Mouse (Mus musculus): ENCODE data around the gene Naaladl2. TPM values are rescaled to one million over a fixed set of nuclear protein-coding genes. Genes with fewer than 3 reads are reported as not detected.
"Not testable (repeated sequence)": the region's sequence is repeated elsewhere in the genome, so short reads cannot be mapped to it uniquely, and the experiment has no call there.

The Naaladl2 gene
- polyA plus RNA-seq, 1 experiment = not detected

GRCm38 (mm10) chr3:24355010-24355409 lies 789.1 kb downstream of the Naaladl2 start:
- no peaks in the 10 kb centered on the region for H3K36me3 ChIP-seq (ENCODE audit: control insufficient read depth)
- H3K4me1 ChIP-seq (ENCODE audit: control insufficient read depth) = no peaks in the 10 kb centered on the region
- H3K9me3 ChIP-seq (ENCODE audit: control insufficient read depth, low read length) = no peaks in the 10 kb centered on the region

GRCm38 (mm10) chr3:24321489-24322405 lies 822.3 kb downstream of the Naaladl2 start:
- Histone ChIP-seq H3K9me3 (ENCODE audit: control insufficient read depth, low read length) (peaks cover 2% of the 10 kb centered on the region; the same call in 1 of the 2 replicates), H3K4me1 (ENCODE audit: control insufficient read depth) (no peaks in the 10 kb centered on the region), H3K36me3 (ENCODE audit: control insufficient read depth) (no peaks in the 10 kb centered on the region), H3K4me3 (replicated peaks) (no peak overlapping the region), H3K27me3 (ENCODE audit: control insufficient read depth) (no peaks in the 10 kb centered on the region)
- TF ChIP-seq TAL1 (IDR thresholded peaks at IDR 0.05; ENCODE audit: low read length) (no peak), GATA1 (IDR thresholded peaks at IDR 0.05; ENCODE audit: low read length) (no peak)

More at GRCm38 (mm10) chr3:24355010-24355409, 789.1 kb downstream of the Naaladl2 start:
- Histone ChIP-seq H3K27me3 (ENCODE audit: control insufficient read depth) (no peaks in the 10 kb centered on the region), H3K4me3 (replicated peaks) (no peak overlapping the region)
- TF ChIP-seq GATA1 (IDR thresholded peaks at IDR 0.05; ENCODE audit: low read length) (no peak), TAL1 (IDR thresholded peaks at IDR 0.05; ENCODE audit: low read length) (no peak)

GRCm38 (mm10) chr3:24314658-24315297 lies 829.3 kb downstream of the Naaladl2 start:
- TF ChIP-seq GATA1 (IDR thresholded peaks at IDR 0.05; ENCODE audit: low read length) (no peak), TAL1 (IDR thresholded peaks at IDR 0.05; ENCODE audit: low read length) (no peak)
- Histone ChIP-seq H3K9me3 (ENCODE audit: control insufficient read depth, low read length) (no peaks in the 10 kb centered on the region), H3K4me3 (replicated peaks) (no peak overlapping the region), H3K27me3 (ENCODE audit: control insufficient read depth) (no peaks in the 10 kb centered on the region), H3K36me3 (ENCODE audit: control insufficient read depth) (no peaks in the 10 kb centered on the region), H3K4me1 (ENCODE audit: control insufficient read depth) (no peaks in the 10 kb centered on the region)

GRCm38 (mm10) chr3:24225418-24225817 lies 918.6 kb downstream of the Naaladl2 start:
- H3K9me3 ChIP-seq (ENCODE audit: control insufficient read depth, low read length) = no peaks in the 10 kb centered on the region
- H3K36me3 ChIP-seq (ENCODE audit: control insufficient read depth) = no peaks in the 10 kb centered on the region
- TF ChIP-seq TAL1 (IDR thresholded peaks at IDR 0.05; ENCODE audit: low read length) (no peak), GATA1 (IDR thresholded peaks at IDR 0.05; ENCODE audit: low read length) (no peak)
- no peaks in the 10 kb centered on the region for H3K4me1 ChIP-seq (ENCODE audit: control insufficient read depth)
- H3K27me3 ChIP-seq (ENCODE audit: control insufficient read depth) = no peaks in the 10 kb centered on the region
- no peak overlapping the region for H3K4me3 ChIP-seq (replicated peaks)

- no peak for TF ChIP-seq TAL1 (IDR thresholded peaks at IDR 0.05; ENCODE audit: low read length)
- no peaks in the 10 kb centered on the region for H3K27me3 ChIP-seq (ENCODE audit: control insufficient read depth)
- no peaks in the 10 kb centered on the region for H3K36me3 ChIP-seq (ENCODE audit: control insufficient read depth)
- H3K4me3 ChIP-seq (replicated peaks) = no peak overlapping the region
- no peaks in the 10 kb centered on the region for H3K9me3 ChIP-seq (ENCODE audit: control insufficient read depth, low read length)
- no peaks in the 10 kb centered on the region for H3K4me1 ChIP-seq (ENCODE audit: control insufficient read depth)
These were observed 926.6 kb downstream of the Naaladl2 start for GRCm38 (mm10) chr3:24217476-24217875.

GRCm38 (mm10) chr3:24166531-24166930 lies 977.5 kb downstream of the Naaladl2 start:
- Histone ChIP-seq H3K36me3 (ENCODE audit: control insufficient read depth) (no peaks in the 10 kb centered on the region), H3K9me3 (ENCODE audit: control insufficient read depth, low read length) (no peaks in the 10 kb centered on the region), H3K27me3 (ENCODE audit: control insufficient read depth) (no peaks in the 10 kb centered on the region), H3K4me3 (replicated peaks) (no peak overlapping the region), H3K4me1 (ENCODE audit: control insufficient read depth) (no peaks in the 10 kb centered on the region)
- TF ChIP-seq GATA1 (IDR thresholded peaks at IDR 0.05; ENCODE audit: low read length) (no peak), TAL1 (IDR thresholded peaks at IDR 0.05; ENCODE audit: low read length) (no peak)

- no peak overlapping the region for H3K4me3 ChIP-seq (replicated peaks)
These were observed 980.1 kb downstream of the Naaladl2 start for GRCm38 (mm10) chr3:24163992-24164391.

GRCm38 (mm10) chr3:24151086-24151815 lies 992.8 kb downstream of the Naaladl2 start:
- not testable (repeated sequence) for H3K27me3 ChIP-seq (ENCODE audit: control insufficient read depth); H3K4me3 ChIP-seq (replicated peaks); H3K9me3 ChIP-seq (ENCODE audit: control insufficient read depth, low read length); H3K4me1 ChIP-seq (ENCODE audit: control insufficient read depth); H3K36me3 ChIP-seq (ENCODE audit: control insufficient read depth)

More at GRCm38 (mm10) chr3:24163992-24164391, 980.1 kb downstream of the Naaladl2 start:
- TF ChIP-seq GATA1 (IDR thresholded peaks at IDR 0.05; ENCODE audit: low read length) (no peak), TAL1 (IDR thresholded peaks at IDR 0.05; ENCODE audit: low read length) (no peak)
- no peaks in the 10 kb centered on the region for H3K9me3 ChIP-seq (ENCODE audit: control insufficient read depth, low read length)
- no peaks in the 10 kb centered on the region for H3K27me3 ChIP-seq (ENCODE audit: control insufficient read depth)
- H3K36me3 ChIP-seq (ENCODE audit: control insufficient read depth) = no peaks in the 10 kb centered on the region
- no peaks in the 10 kb centered on the region for H3K4me1 ChIP-seq (ENCODE audit: control insufficient read depth)

GRCm38 (mm10) chr3:24142808-24143207 lies 1001.3 kb downstream of the Naaladl2 start:
- no peak overlapping the region for H3K4me3 ChIP-seq (replicated peaks)
- H3K4me1 ChIP-seq (ENCODE audit: control insufficient read depth) = no peaks in the 10 kb centered on the region
- no peaks in the 10 kb centered on the region for H3K36me3 ChIP-seq (ENCODE audit: control insufficient read depth)
- TF ChIP-seq TAL1 (IDR thresholded peaks at IDR 0.05; ENCODE audit: low read length) (no peak), GATA1 (IDR thresholded peaks at IDR 0.05; ENCODE audit: low read length) (no peak)
- no peaks in the 10 kb centered on the region for H3K27me3 ChIP-seq (ENCODE audit: control insufficient read depth)
- H3K9me3 ChIP-seq (ENCODE audit: control insufficient read depth, low read length) = no peaks in the 10 kb centered on the region

Measured in erythroblast, embryonic 14.5 days (primary cell).